Mouse (Mus musculus): ENCODE measurements around the gene Tmem258. TPM values are rescaled to one million over a fixed set of nuclear protein-coding genes. Genes with fewer than 3 reads are reported as not detected.

Tmem258 gene
- polyA plus RNA-seq, 1 experiment = 329 TPM

- Histone ChIP-seq H3K36me3 (ENCODE audit: control insufficient read depth, insufficient read depth, low read length) (no peaks in the 10 kb centered on the region), H3K27me3 (ENCODE audit: control insufficient read depth, insufficient read depth, low read length) (no peaks in the 10 kb centered on the region), H3K27ac (ENCODE audit: control insufficient read depth, insufficient read depth, low read depth, low read length) (no peak overlapping the region), H3K4me1 (ENCODE audit: control insufficient read depth, insufficient read depth, low read length) (peaks cover 2% of the 10 kb centered on the region; the same call in 1 of the 2 replicates), H3K4me3 (ENCODE audit: control insufficient read depth, low read depth, low read length) (no peak overlapping the region)
- TF ChIP-seq CTCF (IDR thresholded peaks at IDR 0.05; ENCODE audit: control insufficient read depth, insufficient read depth, insufficient replicate concordance, low read depth, low read length) (no peak), POLR2A (IDR thresholded peaks at IDR 0.05; ENCODE audit: control insufficient read depth, low read depth, low read length) (no peak)
Observed at GRCm38 (mm10) chr19:10219593-10219992, 15.8 kb downstream of the Tmem258 start.

DNA sequence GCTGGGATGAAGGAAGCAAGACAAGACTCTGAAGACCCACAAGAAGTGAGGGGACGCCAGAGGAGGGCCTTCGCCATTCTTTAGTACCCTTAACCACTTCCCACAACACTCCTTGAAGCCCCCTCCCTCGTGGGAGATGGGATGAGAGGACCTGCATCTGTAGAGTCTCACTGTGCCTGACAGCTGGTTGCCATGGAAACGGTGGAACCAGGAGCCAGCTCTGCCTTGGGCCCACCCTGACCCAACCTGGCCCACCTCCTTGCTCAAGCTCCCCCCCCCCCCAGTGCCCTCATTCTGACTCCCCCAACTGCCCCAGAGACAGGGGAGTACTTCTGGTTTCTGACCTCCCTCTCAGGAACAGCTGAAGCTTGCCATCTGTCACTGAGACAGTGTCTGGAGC is 17.8 kb downstream of the Tmem258 start:
- H3K27ac ChIP-seq (ENCODE audit: control insufficient read depth, insufficient read depth, low read depth, low read length) = no peak overlapping the region
- no peak overlapping the region for H3K4me3 ChIP-seq (ENCODE audit: control insufficient read depth, low read depth, low read length)
- TF ChIP-seq POLR2A (IDR thresholded peaks at IDR 0.05; ENCODE audit: control insufficient read depth, low read depth, low read length) (no peak), CTCF (IDR thresholded peaks at IDR 0.05; ENCODE audit: control insufficient read depth, insufficient read depth, insufficient replicate concordance, low read depth, low read length) (no peak)
- peaks cover 9% of the 10 kb centered on the region for H3K4me1 ChIP-seq (ENCODE audit: control insufficient read depth, insufficient read depth, low read length)
- no peaks in the 10 kb centered on the region for H3K27me3 ChIP-seq (ENCODE audit: control insufficient read depth, insufficient read depth, low read length)
- no peaks in the 10 kb centered on the region for H3K36me3 ChIP-seq (ENCODE audit: control insufficient read depth, insufficient read depth, low read length)

DNA sequence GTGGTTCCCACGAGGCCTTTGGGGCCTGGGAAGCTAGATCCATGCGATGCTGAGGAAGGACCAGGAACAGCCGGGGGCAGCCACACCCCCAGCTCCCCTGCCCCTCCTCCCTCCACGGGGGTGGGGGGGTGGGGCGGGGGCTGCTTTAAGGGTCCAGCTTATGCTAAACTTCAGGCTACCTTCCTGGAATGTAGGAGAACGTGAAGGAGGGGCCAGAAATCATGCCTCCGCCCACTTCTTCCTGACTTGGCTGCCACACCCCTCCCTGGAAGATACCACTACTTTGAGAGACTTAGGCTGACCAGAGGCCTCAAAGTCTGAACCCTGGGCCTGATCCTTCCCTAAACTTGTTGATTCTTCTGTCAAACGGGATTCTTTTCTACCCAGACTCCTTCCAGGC is 18.8 kb downstream of the Tmem258 start:
- no peak overlapping the region for H3K27ac ChIP-seq (ENCODE audit: control insufficient read depth, insufficient read depth, low read depth, low read length)
- no peaks in the 10 kb centered on the region for H3K36me3 ChIP-seq (ENCODE audit: control insufficient read depth, insufficient read depth, low read length)
- no peak for TF ChIP-seq POLR2A (IDR thresholded peaks at IDR 0.05; ENCODE audit: control insufficient read depth, low read depth, low read length)
- TF ChIP-seq CTCF (IDR thresholded peaks at IDR 0.05; ENCODE audit: control insufficient read depth, insufficient read depth, insufficient replicate concordance, low read depth, low read length) = no peak
- H3K4me1 ChIP-seq (ENCODE audit: control insufficient read depth, insufficient read depth, low read length) = peaks cover 9% of the 10 kb centered on the region
- no peaks in the 10 kb centered on the region for H3K27me3 ChIP-seq (ENCODE audit: control insufficient read depth, insufficient read depth, low read length)
- no peak overlapping the region for H3K4me3 ChIP-seq (ENCODE audit: control insufficient read depth, low read depth, low read length)

DNA sequence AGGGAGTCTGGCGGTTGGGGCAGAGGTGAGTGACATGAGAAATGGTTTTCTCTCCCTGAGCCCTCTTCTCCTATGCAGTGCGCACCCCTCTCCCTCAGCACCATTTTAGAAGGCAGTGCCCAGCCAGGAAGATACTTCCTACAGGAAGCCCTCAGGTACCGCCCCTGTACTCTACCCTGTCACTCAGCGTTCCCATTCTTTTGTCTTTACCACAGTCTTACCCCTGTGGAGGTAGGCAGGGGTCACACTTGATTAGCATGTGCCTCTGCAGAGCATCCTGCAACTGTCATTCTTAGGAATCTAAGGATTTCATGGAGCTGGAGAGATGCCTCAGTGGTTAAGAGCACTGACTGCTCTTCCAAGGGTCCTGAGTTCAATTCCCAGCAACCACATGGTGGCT is 19.7 kb downstream of the Tmem258 start:
- H3K4me3 ChIP-seq (ENCODE audit: control insufficient read depth, low read depth, low read length) = no peak overlapping the region
- TF ChIP-seq POLR2A (IDR thresholded peaks at IDR 0.05; ENCODE audit: control insufficient read depth, low read depth, low read length) = no peak
- no peak for TF ChIP-seq CTCF (IDR thresholded peaks at IDR 0.05; ENCODE audit: control insufficient read depth, insufficient read depth, insufficient replicate concordance, low read depth, low read length)
- H3K27me3 ChIP-seq (ENCODE audit: control insufficient read depth, insufficient read depth, low read length) = no peaks in the 10 kb centered on the region
- no peaks in the 10 kb centered on the region for H3K36me3 ChIP-seq (ENCODE audit: control insufficient read depth, insufficient read depth, low read length)
- no peak overlapping the region for H3K27ac ChIP-seq (ENCODE audit: control insufficient read depth, insufficient read depth, low read depth, low read length)
- peaks cover 9% of the 10 kb centered on the region for H3K4me1 ChIP-seq (ENCODE audit: control insufficient read depth, insufficient read depth, low read length)

DNA sequence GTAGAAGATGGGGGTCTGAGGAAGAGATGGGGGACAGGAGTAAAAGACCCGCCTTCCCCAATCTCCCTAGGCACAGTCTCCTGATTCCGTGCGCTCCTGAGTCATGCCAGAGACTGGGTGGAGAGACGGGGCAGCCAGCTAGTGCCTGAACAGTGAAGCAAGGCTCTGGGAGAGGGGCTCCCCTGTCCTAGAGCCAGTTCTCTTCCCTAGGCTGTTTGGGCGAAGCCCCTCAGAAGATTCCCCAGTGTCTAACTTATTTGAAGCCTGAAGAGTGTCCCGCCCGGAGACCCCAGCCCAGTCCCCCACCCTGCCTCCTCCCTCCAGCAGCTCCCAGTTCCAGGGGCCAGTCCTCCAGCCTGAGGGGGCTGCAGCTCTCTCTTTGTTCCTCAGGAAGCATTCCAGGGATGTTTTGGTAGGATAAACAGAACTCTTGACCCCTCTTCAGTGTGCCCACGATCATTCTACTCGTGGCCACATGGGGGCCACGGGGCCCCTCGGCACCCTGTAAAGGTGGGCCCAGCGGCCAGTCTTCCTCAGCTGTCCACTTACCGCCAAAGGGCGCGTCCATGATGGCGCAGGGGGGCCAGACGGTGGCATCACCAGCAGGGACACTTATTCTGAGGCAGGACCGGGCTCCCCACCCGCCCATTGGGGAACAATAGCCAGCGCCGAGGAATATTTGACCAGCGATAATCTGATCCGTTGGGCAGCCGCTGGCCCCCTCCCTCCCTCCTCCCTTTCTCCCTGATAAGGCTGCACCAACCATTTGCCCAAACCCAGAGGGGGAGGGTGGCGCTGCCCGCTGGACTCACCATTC is 21.0 kb downstream of the Tmem258 start:
- Histone ChIP-seq H3K27me3 (ENCODE audit: control insufficient read depth, insufficient read depth, low read length) (no peaks in the 10 kb centered on the region), H3K27ac (ENCODE audit: control insufficient read depth, insufficient read depth, low read depth, low read length) (no peak overlapping the region), H3K4me3 (ENCODE audit: control insufficient read depth, low read depth, low read length) (no peak overlapping the region), H3K4me1 (ENCODE audit: control insufficient read depth, insufficient read depth, low read length) (peaks cover 9% of the 10 kb centered on the region), H3K36me3 (ENCODE audit: control insufficient read depth, insufficient read depth, low read length) (no peaks in the 10 kb centered on the region)
- TF ChIP-seq POLR2A (IDR thresholded peaks at IDR 0.05; ENCODE audit: control insufficient read depth, low read depth, low read length) (no peak), CTCF (IDR thresholded peaks at IDR 0.05; ENCODE audit: control insufficient read depth, insufficient read depth, insufficient replicate concordance, low read depth, low read length) (no peak)

DNA sequence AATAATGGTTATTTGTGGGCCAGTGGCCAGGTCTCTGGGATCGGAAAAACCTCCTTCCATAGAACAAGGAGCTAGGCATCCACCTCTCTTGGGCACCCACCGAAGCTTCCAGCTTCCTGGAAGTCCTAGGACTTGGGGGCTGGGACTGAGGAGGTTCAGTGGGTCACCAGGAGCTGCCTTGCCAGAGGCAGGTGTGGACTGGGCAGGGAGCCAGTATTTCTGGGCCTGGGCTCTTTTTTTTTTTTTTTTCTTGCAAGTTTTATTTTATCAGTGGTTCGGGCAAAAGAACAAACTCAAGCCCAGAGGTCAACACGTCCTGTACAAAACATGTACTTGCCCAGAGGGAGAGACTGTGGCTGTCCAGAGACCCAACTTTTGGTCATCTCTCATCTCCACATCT is 22.0 kb downstream of the Tmem258 start:
- TF ChIP-seq CTCF (IDR thresholded peaks at IDR 0.05; ENCODE audit: control insufficient read depth, insufficient read depth, insufficient replicate concordance, low read depth, low read length) (no peak), POLR2A (IDR thresholded peaks at IDR 0.05; ENCODE audit: control insufficient read depth, low read depth, low read length) (no peak)
- no peak overlapping the region for H3K27ac ChIP-seq (ENCODE audit: control insufficient read depth, insufficient read depth, low read depth, low read length)
- no peaks in the 10 kb centered on the region for H3K27me3 ChIP-seq (ENCODE audit: control insufficient read depth, insufficient read depth, low read length)
- H3K4me1 ChIP-seq (ENCODE audit: control insufficient read depth, insufficient read depth, low read length) = peaks cover 9% of the 10 kb centered on the region
- no peaks in the 10 kb centered on the region for H3K36me3 ChIP-seq (ENCODE audit: control insufficient read depth, insufficient read depth, low read length)
- H3K4me3 ChIP-seq (ENCODE audit: control insufficient read depth, low read depth, low read length) = no peak overlapping the region

DNA sequence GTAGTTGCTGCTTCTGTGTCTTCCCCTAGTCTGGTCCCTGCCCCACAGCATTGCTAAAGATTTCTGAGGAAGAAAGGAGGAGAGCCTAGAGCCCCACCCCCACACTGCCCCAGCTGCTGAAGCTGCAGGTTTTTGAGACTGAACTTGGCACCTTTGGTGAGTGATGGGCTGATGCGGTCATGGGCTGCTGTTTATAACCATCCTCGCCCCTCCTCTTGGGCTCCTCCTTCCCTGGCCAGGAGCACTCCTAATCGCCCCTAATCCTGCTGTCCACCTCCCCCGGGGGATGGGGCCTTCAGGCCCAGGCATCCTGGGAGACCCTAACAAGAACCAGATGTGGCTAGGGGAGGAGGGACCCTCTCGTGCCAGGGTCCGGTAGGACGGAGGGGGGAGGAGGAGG is 27.2 kb downstream of the Tmem258 start:
- TF ChIP-seq CTCF (IDR thresholded peaks at IDR 0.05; ENCODE audit: control insufficient read depth, insufficient read depth, insufficient replicate concordance, low read depth, low read length) = no peak
- no peak for TF ChIP-seq POLR2A (IDR thresholded peaks at IDR 0.05; ENCODE audit: control insufficient read depth, low read depth, low read length)
- H3K27me3 ChIP-seq (ENCODE audit: control insufficient read depth, insufficient read depth, low read length) = no peaks in the 10 kb centered on the region
- H3K4me3 ChIP-seq (ENCODE audit: control insufficient read depth, low read depth, low read length) = no peak overlapping the region
- no peak overlapping the region for H3K27ac ChIP-seq (ENCODE audit: control insufficient read depth, insufficient read depth, low read depth, low read length)
- no peaks in the 10 kb centered on the region for H3K4me1 ChIP-seq (ENCODE audit: control insufficient read depth, insufficient read depth, low read length)
- H3K36me3 ChIP-seq (ENCODE audit: control insufficient read depth, insufficient read depth, low read length) = no peaks in the 10 kb centered on the region

Data from testis, adult 2 months (tissue).